Mouse (Mus musculus) limb, embryonic 11.5 days (tissue): ENCODE data around the gene Ube2dnl2. TPM values are rescaled to one million over a fixed set of nuclear protein-coding genes. Genes with fewer than 3 reads are reported as not detected.

Source experiments
- ATAC-seq: fragments of 200-750 bp; cut with Nextera tagmentation; 2 replicates; pipeline ENCODE4 v1.8.0; 2017; ENCODE audit warnings: low read depth; ENCODE audit not compliant: insufficient number of reproducible peaks, low FRiP score, low TSS enrichment
- DNase-seq: peaks from one replicate; pipeline ENCODE4 v3.0.0-alpha.2; 2015; ENCODE audit warnings: low spot score
- H3K27ac ChIP-seq: fragments of 300-500 bp; sonication (generic); replicated peaks from 2 replicates; pipeline ENCODE4 v1.5.1; 2014; ENCODE audit warnings: low read depth, mild to moderate bottlenecking, low read length
- H3K27me3 ChIP-seq: fragments of 300-500 bp; sonication (generic); 2 replicates; pipeline ENCODE4 v1.6.1; 2014; ENCODE audit warnings: mild to moderate bottlenecking, low read length, mixed read lengths; ENCODE audit not compliant: control insufficient read depth, insufficient read depth
- H3K36me3 ChIP-seq: fragments of 300-500 bp; sonication (generic); 2 replicates; pipeline ENCODE4 v1.6.1; 2014; ENCODE audit warnings: mild to moderate bottlenecking, low read length, moderate library complexity, mixed read lengths; ENCODE audit not compliant: control insufficient read depth, insufficient read depth
- H3K4me1 ChIP-seq: fragments of 300-500 bp; sonication (generic); 2 replicates; pipeline ENCODE4 v1.6.1; 2014; ENCODE audit warnings: low read length, mixed read lengths; ENCODE audit not compliant: control insufficient read depth, insufficient read depth
- H3K4me2 ChIP-seq: fragments of 300-500 bp; sonication (generic); 2 replicates; pipeline ENCODE4 v1.6.1; 2014; ENCODE audit warnings: low read depth, mild to moderate bottlenecking, moderate library complexity; ENCODE audit not compliant: severe bottlenecking
- H3K4me3 ChIP-seq: fragments of 300-500 bp; sonication (generic); 2 replicates; pipeline ENCODE4 v1.5.1; 2014; ENCODE audit warnings: low read depth, low read length
- H3K9ac ChIP-seq: fragments of 300-500 bp; sonication (generic); 2 replicates; pipeline ENCODE4 v1.6.1; 2014; ENCODE audit warnings: mild to moderate bottlenecking, low read length
- H3K9me3 ChIP-seq: fragments of 300-500 bp; sonication (generic); 2 replicates; pipeline ENCODE4 v1.6.1; 2016; ENCODE audit warnings: low read length; ENCODE audit not compliant: control insufficient read depth
- WGBS: fragments of 180-500 bp; shearing (Covaris S2); extraction: QIAGEN DNeasy Blood & Tissue Kit; methylation state at CpG from one replicate; pipeline ENCODE4 v1.1.7; 2014; 5-methylcytosine and 5-hydroxymethylcytosine counted together
- polyA plus RNA-seq: library from polyadenylated mRNA; unstranded; fragments of >200 nt; fragmentation: Nextera tagmentation; extraction: Ambion mirVana; gene quantifications from 2 replicates; pipeline ENCODE4 v1.2.1, GENCODE M21; 2014

Ube2dnl2 gene
- polyA plus RNA-seq: not detected in 2 replicates

DNA sequence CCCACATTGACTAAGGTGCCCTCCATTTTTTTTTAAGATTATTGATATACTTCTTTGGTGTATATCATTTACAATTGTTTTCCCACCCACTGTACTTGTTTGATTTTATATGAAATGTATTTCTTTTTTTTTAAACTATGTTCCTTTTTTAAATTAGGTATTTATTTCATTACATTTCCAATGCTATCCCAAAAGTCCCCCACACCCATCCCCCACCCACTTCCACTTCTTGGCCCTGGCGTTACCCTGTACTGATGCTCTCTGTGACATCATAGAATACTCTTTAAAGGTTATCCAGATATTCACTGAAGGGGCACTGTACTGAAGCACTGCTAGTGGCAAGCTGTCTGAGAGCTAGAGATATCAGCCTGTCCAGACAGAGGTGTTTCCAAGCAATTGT, at the start of gene Ube2dnl2:
Gene Ube2dnl2, plus strand, starts transcription at position 301 of the 400 bp plus-strand sequence.
- H3K9ac ChIP-seq: no peak within 1 kb of the TSS
- no peaks in the 10 kb centered on the region for H3K4me1 ChIP-seq
- H3K4me2 ChIP-seq: no peak within 1 kb of the TSS
- H3K27ac ChIP-seq: no peak within 1 kb of the TSS
- no peak within 1 kb of the TSS for H3K4me3 ChIP-seq
- DNase-seq (no peak), ATAC-seq (no peak)
- 81% methylated on average over 1 of the region's 1 CpGs for WGBS
- H3K27me3 ChIP-seq: no peaks in the 10 kb centered on the region
- no peaks in the 10 kb centered on the region for H3K9me3 ChIP-seq
- no peaks in the 10 kb centered on the region for H3K36me3 ChIP-seq

DNA sequence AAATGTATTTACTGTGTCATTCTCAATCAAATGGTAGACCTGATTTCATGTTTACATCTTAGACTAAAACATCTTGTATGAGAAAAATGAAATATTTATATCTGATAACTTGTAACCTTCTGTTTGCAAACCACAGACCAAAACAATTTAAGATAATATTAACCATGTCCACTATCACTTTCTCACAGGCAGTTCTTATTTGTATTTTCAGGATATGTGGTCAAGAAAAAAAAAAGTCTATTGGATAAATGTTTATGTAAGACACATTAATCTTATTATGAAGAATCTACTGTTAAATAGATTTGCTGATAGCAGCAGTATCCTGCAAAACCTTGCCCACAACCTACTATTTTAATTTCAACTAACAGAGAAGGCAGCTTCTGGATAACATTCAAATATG, 11.9 kb upstream of the Ube2dnl2 start:
- Histone ChIP-seq H3K27me3 (no peaks in the 10 kb centered on the region), H3K9me3 (no peaks in the 10 kb centered on the region), H3K4me3 (no peak overlapping the region), H3K27ac (no peak overlapping the region), H3K4me2 (no peak overlapping the region), H3K4me1 (no peaks in the 10 kb centered on the region), H3K36me3 (no peaks in the 10 kb centered on the region), H3K9ac (no peak overlapping the region)
- ATAC-seq (no peak), DNase-seq (no peak)

DNA sequence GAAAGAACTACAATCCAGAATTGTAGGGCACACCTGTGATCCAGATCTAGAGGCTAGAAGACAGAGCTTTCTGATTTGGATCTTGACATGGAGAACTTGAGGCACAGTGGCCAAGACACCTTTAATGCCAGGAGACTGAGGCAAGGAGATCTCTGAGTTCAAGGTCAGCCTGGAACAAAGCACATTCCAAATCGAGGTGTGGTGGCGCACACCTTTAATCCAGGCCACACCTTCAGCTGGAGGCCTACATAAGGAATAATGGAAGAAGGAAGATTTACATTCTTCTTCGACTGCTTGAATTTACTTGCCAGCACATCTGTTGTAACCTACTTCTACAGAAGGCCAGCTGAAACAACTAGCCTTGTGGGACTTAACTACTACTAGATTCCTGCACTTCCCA, 9.9 kb upstream of the Ube2dnl2 start:
- Histone ChIP-seq H3K9me3 (no peaks in the 10 kb centered on the region), H3K4me1 (no peaks in the 10 kb centered on the region), H3K27ac (no peak overlapping the region), H3K9ac (no peak overlapping the region), H3K4me2 (no peak overlapping the region), H3K4me3 (no peak overlapping the region), H3K36me3 (no peaks in the 10 kb centered on the region), H3K27me3 (no peaks in the 10 kb centered on the region)
- ATAC-seq (no peak), DNase-seq (no peak)
- WGBS: 93% methylated on average over 3 of the region's 3 CpGs

- no peak for DNase-seq
- Histone ChIP-seq H3K9me3 (no peaks in the 10 kb centered on the region), H3K36me3 (no peaks in the 10 kb centered on the region), H3K27ac (no peak overlapping the region), H3K4me2 (no peak overlapping the region), H3K4me3 (no peak overlapping the region), H3K9ac (no peak overlapping the region), H3K27me3 (no peaks in the 10 kb centered on the region), H3K4me1 (no peaks in the 10 kb centered on the region)
- no peak for ATAC-seq
Measured at GRCm38 (mm10) chrX:114903391-114903790, 4.0 kb upstream of the Ube2dnl2 start.

DNA sequence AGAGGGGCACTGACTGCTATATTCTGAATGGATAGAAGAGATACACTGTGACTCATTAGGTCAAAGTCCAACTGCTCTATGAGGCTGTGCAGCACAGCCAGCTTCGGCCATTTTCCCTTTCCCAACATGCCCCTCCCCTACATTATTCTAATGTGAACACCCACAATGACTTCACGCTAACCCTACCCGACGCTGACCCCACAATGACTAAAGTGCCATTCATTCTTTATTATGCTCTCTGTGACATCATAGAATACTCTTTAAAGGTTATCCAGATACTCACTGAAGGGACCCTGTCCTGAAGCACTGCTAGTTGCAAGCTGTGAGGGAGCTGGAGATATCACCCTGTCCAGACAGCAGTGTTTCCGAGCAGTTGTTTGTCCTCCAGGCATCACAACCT, 2.7 kb upstream of the Ube2dnl2 start, which contains the start of gene Ube2dnl1:
Gene Ube2dnl1, plus strand, starts transcription at position 301 of the 400 bp plus-strand sequence.
- no peaks in the 10 kb centered on the region for H3K9me3 ChIP-seq
- H3K36me3 ChIP-seq: no peaks in the 10 kb centered on the region
- H3K9ac ChIP-seq: no peak within 1 kb of the TSS
- H3K27me3 ChIP-seq: no peaks in the 10 kb centered on the region
- no peak for ATAC-seq
- 91% methylated on average over 5 of the region's 5 CpGs for WGBS
- H3K27ac ChIP-seq: no peak within 1 kb of the TSS
- no peak for DNase-seq
- no peak within 1 kb of the TSS for H3K4me2 ChIP-seq
- no peak within 1 kb of the TSS for H3K4me3 ChIP-seq
- H3K4me1 ChIP-seq: no peaks in the 10 kb centered on the region

DNA sequence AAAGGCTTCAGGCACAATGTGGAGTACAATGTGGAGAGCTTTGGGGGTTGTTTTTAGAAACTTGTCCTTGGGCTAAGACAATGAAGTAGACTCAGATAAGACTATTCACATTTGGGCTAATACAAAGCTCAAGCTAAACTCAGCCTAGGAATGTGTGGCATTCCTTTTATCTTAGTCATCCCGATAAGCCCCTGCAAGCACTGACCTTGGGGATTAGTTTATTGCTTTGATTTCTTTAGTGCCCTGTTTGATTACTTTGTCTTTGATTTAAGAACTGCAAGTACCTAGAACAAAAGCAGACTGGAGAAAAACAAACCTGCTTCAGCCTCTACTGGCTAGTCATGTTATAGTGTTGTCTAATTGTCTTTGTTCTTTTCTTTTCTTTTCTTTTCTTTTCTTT, 47.7 kb downstream of the Ube2dnl2 start:
- H3K36me3 ChIP-seq: no peaks in the 10 kb centered on the region
- H3K4me1 ChIP-seq: no peaks in the 10 kb centered on the region
- H3K4me3 ChIP-seq: no peak overlapping the region
- no peak overlapping the region for H3K9ac ChIP-seq
- H3K9me3 ChIP-seq: no peaks in the 10 kb centered on the region
- 14% methylated on average over 1 of the region's 1 CpGs for WGBS
- H3K4me2 ChIP-seq: no peak overlapping the region
- H3K27me3 ChIP-seq: no peaks in the 10 kb centered on the region
- no peak overlapping the region for H3K27ac ChIP-seq
- DNase-seq (no peak), ATAC-seq (no peak)

Other genes starting within 250 kb of the Ube2dnl2 start
- not detected in 2 replicates for gene Ube2dnl1, start 2.6 kb upstream of the Ube2dnl2 start, polyA plus RNA-seq